Mouse (Mus musculus) liver, adult 2 months (tissue): ENCODE measurements around the gene Ifna14. TPM values are rescaled to one million over a fixed set of nuclear protein-coding genes. Genes with fewer than 3 reads are reported as not detected.

ENCODE experiments used
- DNase-seq: peaks from one replicate; pipeline ENCODE4 v3.0.0-alpha.2; 2011; ENCODE audit warnings: low read depth, low spot score; ENCODE audit errors: extremely low read depth
- H3K27ac ChIP-seq: fragments of 200-500 bp; replicated peaks from 2 replicates; pipeline ENCODE4 v1.5.1; 2012; ENCODE audit warnings: low read depth, mild to moderate bottlenecking, control low read depth, inconsistent platforms, low read length; ENCODE audit not compliant: insufficient read depth
- H3K27me3 ChIP-seq: fragments of 200-500 bp; 2 replicates; pipeline ENCODE4 v1.6.1; 2012; ENCODE audit warnings: mild to moderate bottlenecking, moderate library complexity, low read length, inconsistent platforms; ENCODE audit not compliant: control insufficient read depth, insufficient read depth
- H3K36me3 ChIP-seq: fragments of 200-500 bp; 2 replicates; pipeline ENCODE4 v1.6.1; 2012; ENCODE audit warnings: low read length, inconsistent platforms; ENCODE audit not compliant: control insufficient read depth, insufficient read depth
- H3K4me1 ChIP-seq: fragments of 200-500 bp; 2 replicates; pipeline ENCODE4 v1.6.1; 2011; ENCODE audit warnings: low read length; ENCODE audit not compliant: control insufficient read depth, insufficient read depth
- H3K4me3 ChIP-seq: fragments of 200-500 bp; 2 replicates; pipeline ENCODE4 v1.5.1; 2011; ENCODE audit warnings: low read depth, mild to moderate bottlenecking, control low read depth, low read length, moderate library complexity; ENCODE audit not compliant: insufficient read depth
- H3K79me2 ChIP-seq: fragments of 200-500 bp; 2 replicates; pipeline ENCODE4 v1.6.1; 2012; ENCODE audit warnings: inconsistent platforms, mild to moderate bottlenecking, low read length, moderate library complexity; ENCODE audit not compliant: control insufficient read depth, insufficient read depth
- H3K9ac ChIP-seq: fragments of 200-500 bp; 2 replicates; pipeline ENCODE4 v1.6.1; 2012; ENCODE audit warnings: low read depth, mild to moderate bottlenecking, control low read depth, inconsistent platforms, low read length
- CTCF ChIP-seq: fragments of 200-500 bp; IDR thresholded peaks from 2 replicates; pipeline ENCODE4 v1.5.1; 2011; ENCODE audit warnings: low read depth, low read length, control low read depth
- POLR2A ChIP-seq: fragments of 200-500 bp; IDR thresholded peaks from 2 replicates; pipeline ENCODE4 v1.6.1; 2011; ENCODE audit warnings: low read length, control low read depth; ENCODE audit not compliant: insufficient read depth; ENCODE audit errors: extremely low read depth
- whole genome bisulfite sequencing: fragments of 180-500 bp; shearing (Covaris S2); methylation state at CpG from one replicate; pipeline ENCODE4 v1.1.7; 2018; 5-methylcytosine and 5-hydroxymethylcytosine counted together
- polyA plus RNA-seq: library from polyadenylated mRNA; depleted of rRNA; stranded (reverse); fragments of >200 nt; gene quantifications from 2 replicates; pipeline ENCODE4 v1.2.3, GENCODE M21; 2012; rRNA removed
- total RNA-seq: library from RNA; depleted of rRNA; stranded (reverse); fragments of >200 nt; gene quantifications from 2 replicates; pipeline ENCODE4 v1.2.3, GENCODE M21; 2014; rRNA removed

Gene Ifna14
- total and polyA plus RNA-seq, 2 experiments: not detected

DNA sequence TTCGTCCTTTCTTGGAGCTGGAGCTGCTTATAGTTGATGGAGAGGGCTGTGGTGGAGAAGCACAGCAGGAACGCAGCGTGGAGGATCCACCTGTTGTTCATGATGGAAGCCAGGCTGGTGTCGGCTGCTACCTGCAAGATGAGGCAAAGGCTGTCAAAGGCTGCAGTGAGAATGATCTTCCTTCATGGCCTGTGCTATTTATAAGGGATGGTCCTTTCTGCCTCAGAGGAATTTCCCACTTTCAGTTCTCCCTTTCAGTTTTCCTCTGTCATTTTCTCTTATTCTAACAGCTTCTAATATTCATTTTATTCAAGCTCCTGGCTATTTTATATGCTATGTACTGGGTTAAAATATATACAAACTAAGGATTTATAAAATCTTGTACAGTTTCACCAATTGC, 48.9 kb downstream of the Ifna14 start, which contains the start of gene Ifnb1:
Ifnb1 (minus strand) TSS at position 101 of the 400 bp plus-strand sequence.
- 81% methylated on average over 4 of the region's 4 CpGs for WGBS

More for the DNA sequence above, 48.9 kb downstream of the Ifna14 start, which contains the start of gene Ifnb1:
- Histone ChIP-seq H3K79me2 (no peaks in the 10 kb centered on the region), H3K27ac (no peak within 1 kb of the TSS), H3K4me3 (no peak within 1 kb of the TSS), H3K27me3 (0 out of 2 replicates have a peak, but pooled peaks cover 3% of the 10 kb centered on the region), H3K4me1 (no peaks in the 10 kb centered on the region), H3K9ac (no peak within 1 kb of the TSS), H3K36me3 (no peaks in the 10 kb centered on the region)
- DNase-seq: no peak
- TF ChIP-seq CTCF (no peak), POLR2A (no peak)

Other genes starting within 250 kb of the Ifna14 start
- 1.8 and 1.9 TPM in 2 replicates for gene Hacd4, start 132.9 kb downstream of the Ifna14 start, total RNA-seq
- 0.27 and 0.32 TPM in 2 replicates for gene Hacd4, start 132.9 kb downstream of the Ifna14 start, polyA plus RNA-seq
- gene Ifnb1, start 49.0 kb downstream of the Ifna14 start, total RNA-seq: not detected in 2 replicates
- not detected in 2 replicates for gene Ifnb1, start 49.0 kb downstream of the Ifna14 start, polyA plus RNA-seq
- not detected in 2 replicates for gene Ifna15, start 13.6 kb downstream of the Ifna14 start, total RNA-seq
- not detected in 2 replicates for gene Ifna15, start 13.6 kb downstream of the Ifna14 start, polyA plus RNA-seq
- gene Ifna9, start 20.6 kb upstream of the Ifna14 start, total RNA-seq: not detected in 2 replicates
- gene Ifna9, start 20.6 kb upstream of the Ifna14 start, polyA plus RNA-seq: not detected in 2 replicates
- not detected in 2 replicates for gene Ifna12, start 31.6 kb upstream of the Ifna14 start, total RNA-seq
- not detected in 2 replicates for gene Ifna12, start 31.6 kb upstream of the Ifna14 start, polyA plus RNA-seq
- not detected in 2 replicates for gene C87499, start 62.6 kb upstream of the Ifna14 start, total RNA-seq
- gene C87499, start 62.6 kb upstream of the Ifna14 start, polyA plus RNA-seq: not detected in 2 replicates
- not detected in 2 replicates for gene Ifna13, start 72.7 kb upstream of the Ifna14 start, total RNA-seq
- not detected in 2 replicates for gene Ifna13, start 72.7 kb upstream of the Ifna14 start, polyA plus RNA-seq
- gene Ifna16, start 105.1 kb upstream of the Ifna14 start, total RNA-seq: not detected in 2 replicates
- not detected in 2 replicates for gene Ifna16, start 105.1 kb upstream of the Ifna14 start, polyA plus RNA-seq
- not detected in 2 replicates for gene Ifna2, start 112.1 kb upstream of the Ifna14 start, total RNA-seq
- not detected in 2 replicates for gene Ifna2, start 112.1 kb upstream of the Ifna14 start, polyA plus RNA-seq
- gene Ifnab, start 119.6 kb upstream of the Ifna14 start, total RNA-seq: not detected in 2 replicates
- not detected in 2 replicates for gene Ifnab, start 119.6 kb upstream of the Ifna14 start, polyA plus RNA-seq
- 0.18 TPM in 1 of 2 replicates, not detected in the other for gene Gm26566, start 150.0 kb upstream of the Ifna14 start, total RNA-seq
- not detected in 2 replicates for gene Gm26566, start 150.0 kb upstream of the Ifna14 start, polyA plus RNA-seq
- gene Klhl9, start 150.7 kb upstream of the Ifna14 start, total RNA-seq: 60.3 and 68.1 TPM in 2 replicates
- 9.8 and 10.2 TPM in 2 replicates for gene Klhl9, start 150.7 kb upstream of the Ifna14 start, polyA plus RNA-seq
- gene Gm13271, start 183.1 kb upstream of the Ifna14 start, total RNA-seq: not detected in 2 replicates
- gene Gm13271, start 183.1 kb upstream of the Ifna14 start, polyA plus RNA-seq: not detected in 2 replicates
- not detected in 2 replicates for gene Gm13283, start 188.3 kb upstream of the Ifna14 start, total RNA-seq
- not detected in 2 replicates for gene Gm13283, start 188.3 kb upstream of the Ifna14 start, polyA plus RNA-seq
- gene Gm13290, start 202.0 kb upstream of the Ifna14 start, total RNA-seq: not detected in 2 replicates
- gene Gm13290, start 202.0 kb upstream of the Ifna14 start, polyA plus RNA-seq: not detected in 2 replicates
- gene Gm13289, start 205.1 kb upstream of the Ifna14 start, total RNA-seq: not detected in 2 replicates
- not detected in 2 replicates for gene Gm13289, start 205.1 kb upstream of the Ifna14 start, polyA plus RNA-seq
- gene Gm13272, start 208.1 kb upstream of the Ifna14 start, total RNA-seq: not detected in 2 replicates
- not detected in 2 replicates for gene Gm13272, start 208.1 kb upstream of the Ifna14 start, polyA plus RNA-seq
- gene Ifnz, start 210.3 kb upstream of the Ifna14 start, total RNA-seq: not detected in 2 replicates
- not detected in 2 replicates for gene Ifnz, start 210.3 kb upstream of the Ifna14 start, polyA plus RNA-seq
- gene Gm13276, start 213.9 kb upstream of the Ifna14 start, total RNA-seq: not detected in 2 replicates
- not detected in 2 replicates for gene Gm13276, start 213.9 kb upstream of the Ifna14 start, polyA plus RNA-seq
- not detected in 2 replicates for gene Gm13277, start 216.8 kb upstream of the Ifna14 start, total RNA-seq
- not detected in 2 replicates for gene Gm13277, start 216.8 kb upstream of the Ifna14 start, polyA plus RNA-seq
- not detected in 2 replicates for gene Gm13278, start 219.8 kb upstream of the Ifna14 start, total RNA-seq
- not detected in 2 replicates for gene Gm13278, start 219.8 kb upstream of the Ifna14 start, polyA plus RNA-seq
- not detected in 2 replicates for gene Gm13275, start 222.7 kb upstream of the Ifna14 start, total RNA-seq
- gene Gm13275, start 222.7 kb upstream of the Ifna14 start, polyA plus RNA-seq: not detected in 2 replicates
- gene Gm13279, start 225.6 kb upstream of the Ifna14 start, total RNA-seq: not detected in 2 replicates
- gene Gm13279, start 225.6 kb upstream of the Ifna14 start, polyA plus RNA-seq: not detected in 2 replicates
- gene Gm13285, start 227.9 kb upstream of the Ifna14 start, total RNA-seq: not detected in 2 replicates
- gene Gm13285, start 227.9 kb upstream of the Ifna14 start, polyA plus RNA-seq: not detected in 2 replicates
- not detected in 2 replicates for gene Gm13287, start 231.5 kb upstream of the Ifna14 start, total RNA-seq
- not detected in 2 replicates for gene Gm13287, start 231.5 kb upstream of the Ifna14 start, polyA plus RNA-seq
- not detected in 2 replicates for gene Gm13288, start 233.7 kb upstream of the Ifna14 start, total RNA-seq
- gene Gm13288, start 233.7 kb upstream of the Ifna14 start, polyA plus RNA-seq: not detected in 2 replicates
- not detected in 2 replicates for gene Ifna7, start 244.4 kb upstream of the Ifna14 start, total RNA-seq
- not detected in 2 replicates for gene Ifna7, start 244.4 kb upstream of the Ifna14 start, polyA plus RNA-seq
- gene Ifna11, start 248.2 kb upstream of the Ifna14 start, total RNA-seq: not detected in 2 replicates
- not detected in 2 replicates for gene Ifna11, start 248.2 kb upstream of the Ifna14 start, polyA plus RNA-seq